Mouse (Mus musculus): Measurements from ENCODE around the gene Urad. TPM values are rescaled to one million over a fixed set of nuclear protein-coding genes. Genes with fewer than 3 reads are reported as not detected.
A peak's percentile ranks its signal among the peaks of the same experiment; 100 is the strongest.

Gene Urad
- polyA plus RNA-seq, 1 experiment from 2014 or later: not detected

DNA sequence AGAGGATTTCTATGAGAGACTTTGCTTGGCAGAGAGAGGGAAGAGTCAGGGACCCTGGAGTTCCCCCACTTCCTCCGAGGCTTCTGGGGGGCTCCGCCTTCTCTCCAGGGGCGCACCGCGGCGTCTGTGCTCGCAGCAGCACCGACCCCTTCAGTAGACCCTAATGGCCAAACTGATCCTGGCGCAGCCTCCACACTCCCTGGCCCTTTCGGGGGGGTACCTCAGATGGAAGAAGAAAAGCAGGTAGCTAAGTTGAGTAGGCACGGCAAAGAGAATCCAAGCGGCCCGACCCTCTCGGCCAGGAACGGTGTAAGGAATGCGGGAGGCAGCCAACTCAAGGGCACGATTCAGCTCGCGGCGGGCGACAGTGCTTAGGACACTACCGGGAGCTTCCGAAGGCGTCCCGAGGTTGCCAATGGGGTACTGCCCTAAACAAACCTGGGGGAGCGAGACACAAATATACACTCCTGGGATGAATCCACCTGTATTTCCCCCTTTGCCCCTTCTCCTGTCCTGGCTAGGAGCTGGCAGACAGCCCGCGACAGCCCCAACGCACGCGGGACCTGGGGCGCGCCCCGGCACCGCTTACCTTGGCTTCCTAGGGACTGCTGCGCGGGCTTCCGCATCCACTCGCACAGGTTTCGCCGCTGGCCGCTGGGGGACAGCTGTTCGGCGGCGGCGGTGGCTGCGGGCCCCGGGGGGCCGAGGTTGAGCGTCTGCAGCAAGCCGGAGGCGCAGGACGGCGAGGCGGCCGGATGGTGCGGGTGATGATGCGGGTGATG lies 16.2 kb downstream of the Urad start:
- no peak for ATAC-seq (ENCODE audit: low read depth)
- H3K4me2 ChIP-seq (ENCODE audit: low read depth, low read length): no peak overlapping the region
- H3K4me1 ChIP-seq (ENCODE audit: control insufficient read depth, insufficient read depth, low read length): peaks cover 4% of the 10 kb centered on the region; the same call in 1 of the 2 replicates
- H3K9ac ChIP-seq (replicated peaks; ENCODE audit: low read depth, low read length): no peak overlapping the region
- no peaks in the 10 kb centered on the region for H3K9me3 ChIP-seq (ENCODE audit: control insufficient read depth, low read length)
- no peaks in the 10 kb centered on the region for H3K36me3 ChIP-seq (ENCODE audit: control insufficient read depth, insufficient read depth, low read length)
- under 1% methylated on average over 45 of the region's 58 CpGs for WGBS
- peaks cover 94% of the 10 kb centered on the region for H3K27me3 ChIP-seq (ENCODE audit: control insufficient read depth, insufficient read depth, low read length)
- no peak overlapping the region for H3K27ac ChIP-seq (ENCODE audit: low read depth, low read length)
- 0 out of 2 replicates have a peak overlapping the region, but pooled peaks have one; percentile 1 for H3K4me3 ChIP-seq (ENCODE audit: low read depth, low read length)

DNA sequence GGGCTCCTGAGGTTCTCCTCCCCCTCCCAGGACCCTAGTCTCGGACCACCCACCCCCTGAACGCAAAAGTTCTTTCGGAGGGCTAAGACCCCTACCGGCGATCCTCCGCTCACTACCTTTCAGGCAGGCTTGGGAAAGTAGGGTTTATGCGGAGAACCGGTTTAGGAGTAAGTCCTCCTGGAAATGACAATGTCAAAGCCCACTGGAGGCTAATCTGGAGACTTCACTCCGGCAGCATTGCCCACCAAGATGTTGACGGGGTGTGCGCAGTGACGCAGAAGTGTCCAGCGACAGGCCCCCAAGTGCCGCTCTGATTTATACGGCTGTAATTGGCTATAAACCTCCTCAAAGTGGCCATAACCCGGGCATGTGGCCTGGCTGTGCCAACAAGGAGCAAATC lies 17.1 kb downstream of the Urad start:
- Histone ChIP-seq H3K4me2 (ENCODE audit: low read depth, low read length) (no peak overlapping the region), H3K9me3 (ENCODE audit: control insufficient read depth, low read length) (no peaks in the 10 kb centered on the region), H3K4me1 (ENCODE audit: control insufficient read depth, insufficient read depth, low read length) (peaks cover 4% of the 10 kb centered on the region; the same call in 1 of the 2 replicates), H3K9ac (replicated peaks; ENCODE audit: low read depth, low read length) (no peak overlapping the region), H3K36me3 (ENCODE audit: control insufficient read depth, insufficient read depth, low read length) (no peaks in the 10 kb centered on the region), H3K27ac (ENCODE audit: low read depth, low read length) (no peak overlapping the region), H3K4me3 (ENCODE audit: low read depth, low read length) (no peak overlapping the region), H3K27me3 (ENCODE audit: control insufficient read depth, insufficient read depth, low read length) (peaks cover 90% of the 10 kb centered on the region)
- under 1% methylated on average over 16 of the region's 16 CpGs for WGBS
- no peak for ATAC-seq (ENCODE audit: low read depth)

DNA sequence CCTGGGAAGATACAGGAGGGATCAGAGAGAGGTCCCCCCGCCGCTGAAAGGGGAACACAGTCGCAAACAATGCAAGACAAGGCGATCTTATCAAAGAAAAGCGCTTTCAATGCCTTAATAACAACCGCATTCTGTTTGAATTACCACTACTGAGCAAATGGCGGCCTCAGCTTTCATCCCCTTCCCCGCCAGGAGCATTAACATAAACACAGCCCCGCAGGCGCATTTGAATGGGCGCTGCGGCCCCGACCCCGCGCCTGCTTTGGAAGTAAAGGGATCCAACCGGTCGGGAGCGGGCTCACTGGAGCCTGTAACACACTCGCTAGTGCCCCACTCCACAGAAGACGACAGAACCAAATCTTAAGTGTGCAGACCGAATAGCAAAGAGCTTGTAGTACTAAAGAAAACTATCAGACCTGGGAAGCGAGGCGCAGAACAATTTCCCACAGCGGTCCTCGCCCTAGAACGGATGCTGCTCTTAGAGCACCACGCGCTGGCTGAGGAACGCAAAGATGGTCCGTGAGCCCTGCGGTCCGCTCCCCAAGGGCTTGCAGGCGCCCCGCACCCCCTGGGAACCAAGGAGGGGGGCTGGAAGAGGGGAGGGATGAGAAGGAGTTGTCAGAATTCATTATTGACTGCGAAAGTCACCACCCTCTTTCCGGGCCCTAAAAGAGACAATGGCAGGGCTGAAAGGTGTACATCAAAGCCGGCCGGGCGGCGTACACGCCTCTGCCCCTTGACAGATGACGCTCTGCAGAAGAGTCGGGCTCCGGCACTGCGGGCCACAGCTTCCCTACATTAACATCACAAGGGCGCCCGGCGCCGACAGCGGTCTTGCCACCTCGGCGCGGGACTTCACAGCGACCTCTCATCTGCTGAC lies 17.7 kb downstream of the Urad start:
- Histone ChIP-seq H3K9me3 (ENCODE audit: control insufficient read depth, low read length) (no peaks in the 10 kb centered on the region), H3K9ac (replicated peaks; ENCODE audit: low read depth, low read length) (no peak overlapping the region), H3K4me3 (ENCODE audit: low read depth, low read length) (no peak overlapping the region), H3K4me2 (ENCODE audit: low read depth, low read length) (no peak overlapping the region), H3K27me3 (ENCODE audit: control insufficient read depth, insufficient read depth, low read length) (peaks cover 90% of the 10 kb centered on the region), H3K4me1 (ENCODE audit: control insufficient read depth, insufficient read depth, low read length) (peaks cover 4% of the 10 kb centered on the region; the same call in 1 of the 2 replicates), H3K36me3 (ENCODE audit: control insufficient read depth, insufficient read depth, low read length) (no peaks in the 10 kb centered on the region), H3K27ac (ENCODE audit: low read depth, low read length) (no peak overlapping the region)
- no peak for ATAC-seq (ENCODE audit: low read depth)
- under 1% methylated on average over 54 of the region's 54 CpGs for WGBS

DNA sequence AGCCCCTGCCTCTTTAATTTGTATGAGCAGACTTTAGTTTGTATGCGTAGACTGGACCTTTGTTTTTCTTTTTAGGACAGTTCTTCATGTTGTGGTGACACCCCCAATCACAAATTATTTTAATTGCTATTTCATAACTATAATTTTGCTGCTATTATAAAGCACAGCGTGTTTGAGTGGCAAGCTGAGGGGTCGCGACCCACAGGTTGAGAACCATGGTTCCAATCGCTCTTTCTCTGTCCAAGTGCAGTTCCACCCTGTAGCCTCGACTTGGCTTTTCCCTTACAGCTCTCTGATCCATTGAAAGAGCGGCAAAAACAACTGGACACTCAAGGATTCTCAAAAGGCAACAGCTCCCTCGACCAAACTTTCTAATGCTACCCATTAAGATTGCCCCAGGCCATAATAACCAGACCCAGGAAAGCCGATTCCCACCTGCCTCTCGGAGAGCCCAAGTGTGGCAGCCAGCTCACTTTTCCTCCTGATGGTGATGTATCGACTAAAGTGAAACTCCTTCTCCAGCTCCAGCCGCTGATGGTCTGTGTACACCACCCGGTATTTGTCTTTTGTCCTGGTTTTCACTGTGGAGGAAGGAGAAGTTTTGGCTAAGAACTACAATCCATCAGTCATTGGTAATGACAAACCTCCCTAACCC lies 19.4 kb downstream of the Urad start:
- Histone ChIP-seq H3K27me3 (ENCODE audit: control insufficient read depth, insufficient read depth, low read length) (peaks cover 87% of the 10 kb centered on the region), H3K9ac (replicated peaks; ENCODE audit: low read depth, low read length) (no peak overlapping the region), H3K4me2 (ENCODE audit: low read depth, low read length) (no peak overlapping the region), H3K4me1 (ENCODE audit: control insufficient read depth, insufficient read depth, low read length) (peaks cover 4% of the 10 kb centered on the region; the same call in 1 of the 2 replicates), H3K9me3 (ENCODE audit: control insufficient read depth, low read length) (no peaks in the 10 kb centered on the region), H3K4me3 (ENCODE audit: low read depth, low read length) (no peak overlapping the region), H3K27ac (ENCODE audit: low read depth, low read length) (no peak overlapping the region), H3K36me3 (ENCODE audit: control insufficient read depth, insufficient read depth, low read length) (no peaks in the 10 kb centered on the region)
- no peak for ATAC-seq (ENCODE audit: low read depth)
- 5% methylated on average over 13 of the region's 13 CpGs for WGBS

DNA sequence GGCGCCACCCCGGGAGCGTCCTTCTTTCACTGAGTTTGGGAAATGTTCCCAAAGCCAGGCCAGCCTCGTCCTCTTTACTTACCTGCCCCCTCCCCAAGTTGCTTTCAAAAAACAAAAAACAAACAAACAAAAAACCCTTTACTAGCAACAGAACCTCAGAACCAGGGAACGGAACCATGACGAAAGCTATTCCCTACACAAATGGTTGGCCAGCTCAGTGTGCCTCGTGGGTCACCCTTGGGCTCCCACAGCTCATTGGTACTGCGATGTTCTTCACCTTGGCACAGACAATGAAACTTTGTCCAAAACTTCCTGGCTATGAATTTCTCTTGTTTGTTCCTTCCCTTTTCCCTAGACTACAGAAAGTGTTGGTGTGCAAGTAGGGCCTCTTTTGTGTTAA lies 20.1 kb downstream of the Urad start:
- 15% methylated on average over 8 of the region's 8 CpGs for WGBS
- no peak for ATAC-seq (ENCODE audit: low read depth)
- H3K4me2 ChIP-seq (ENCODE audit: low read depth, low read length): no peak overlapping the region
- H3K9me3 ChIP-seq (ENCODE audit: control insufficient read depth, low read length): no peaks in the 10 kb centered on the region
- peaks cover 88% of the 10 kb centered on the region for H3K27me3 ChIP-seq (ENCODE audit: control insufficient read depth, insufficient read depth, low read length)
- H3K36me3 ChIP-seq (ENCODE audit: control insufficient read depth, insufficient read depth, low read length): no peaks in the 10 kb centered on the region
- H3K27ac ChIP-seq (ENCODE audit: low read depth, low read length): no peak overlapping the region
- no peak overlapping the region for H3K9ac ChIP-seq (replicated peaks; ENCODE audit: low read depth, low read length)
- no peak overlapping the region for H3K4me3 ChIP-seq (ENCODE audit: low read depth, low read length)
- H3K4me1 ChIP-seq (ENCODE audit: control insufficient read depth, insufficient read depth, low read length): peaks cover 4% of the 10 kb centered on the region; the same call in 1 of the 2 replicates

DNA sequence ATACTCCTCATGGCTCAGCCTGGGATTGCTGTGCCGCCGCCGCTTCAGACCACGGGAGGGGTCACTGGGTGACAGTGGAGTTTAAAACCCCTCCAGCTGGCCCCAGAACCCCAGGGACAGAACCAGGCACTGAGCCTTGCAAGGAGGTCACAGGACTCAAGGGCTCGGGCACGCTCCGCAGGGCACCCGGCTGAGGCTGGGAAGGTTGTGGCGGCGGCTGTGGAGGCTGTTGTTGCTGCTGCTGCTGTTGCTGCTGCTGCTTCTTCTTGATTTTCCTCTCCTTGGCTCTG lies 20.5 kb downstream of the Urad start:
- Histone ChIP-seq H3K27ac (ENCODE audit: low read depth, low read length) (no peak overlapping the region), H3K4me3 (ENCODE audit: low read depth, low read length) (no peak overlapping the region), H3K4me2 (ENCODE audit: low read depth, low read length) (no peak overlapping the region), H3K36me3 (ENCODE audit: control insufficient read depth, insufficient read depth, low read length) (no peaks in the 10 kb centered on the region), H3K9ac (replicated peaks; ENCODE audit: low read depth, low read length) (no peak overlapping the region), H3K4me1 (ENCODE audit: control insufficient read depth, insufficient read depth, low read length) (peaks cover 4% of the 10 kb centered on the region; the same call in 1 of the 2 replicates), H3K27me3 (ENCODE audit: control insufficient read depth, insufficient read depth, low read length) (peaks cover 85% of the 10 kb centered on the region), H3K9me3 (ENCODE audit: control insufficient read depth, low read length) (no peaks in the 10 kb centered on the region)
- 4% methylated on average over 10 of the region's 10 CpGs for WGBS
- ATAC-seq (ENCODE audit: low read depth): no peak

DNA sequence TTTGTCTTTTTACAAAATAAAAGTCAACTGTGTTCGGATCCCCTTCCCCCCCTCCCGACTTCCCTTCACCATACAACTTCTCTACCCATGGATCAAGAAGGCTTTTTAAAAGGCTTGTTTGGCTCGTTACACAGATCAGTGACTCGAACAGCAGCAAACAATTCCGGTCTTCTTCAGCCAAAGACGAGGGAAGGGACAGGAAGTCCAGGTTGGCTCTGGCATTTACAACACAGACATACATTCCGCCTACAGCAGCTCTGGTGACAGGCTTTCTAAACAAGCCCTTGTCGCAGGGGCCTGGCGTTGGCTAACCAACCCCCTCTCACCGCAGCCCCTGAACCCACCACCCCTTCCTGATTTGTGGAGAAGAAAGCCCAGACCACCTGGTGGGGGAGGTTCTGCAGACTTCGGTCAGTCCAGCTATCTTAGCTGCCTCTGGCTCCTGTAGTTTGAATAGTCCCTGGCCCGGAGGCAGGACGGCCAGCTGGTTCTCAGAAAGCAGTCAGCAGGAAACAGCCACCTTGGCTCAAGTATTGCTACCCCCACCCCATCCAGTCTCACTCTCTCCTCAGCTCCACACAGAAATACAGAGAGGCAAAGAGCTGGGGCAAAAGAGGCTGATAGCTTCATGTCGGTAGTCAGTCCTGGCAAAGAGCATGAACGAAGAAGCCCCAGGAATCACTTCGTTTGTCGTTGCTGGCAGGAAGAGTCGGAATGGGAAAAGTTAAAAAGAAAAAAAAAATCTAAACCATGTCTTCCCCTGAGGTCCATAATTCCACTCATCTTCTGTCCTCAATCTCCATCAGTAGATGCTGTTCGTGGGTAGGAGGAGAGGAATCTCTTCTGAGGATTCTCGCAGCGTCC lies 21.1 kb downstream of the Urad start:
- Histone ChIP-seq H3K27me3 (ENCODE audit: control insufficient read depth, insufficient read depth, low read length) (peaks cover 79% of the 10 kb centered on the region), H3K4me1 (ENCODE audit: control insufficient read depth, insufficient read depth, low read length) (no peaks in the 10 kb centered on the region; the same call in 1 of the 2 replicates), H3K27ac (ENCODE audit: low read depth, low read length) (no peak overlapping the region), H3K9me3 (ENCODE audit: control insufficient read depth, low read length) (no peaks in the 10 kb centered on the region), H3K9ac (replicated peaks; ENCODE audit: low read depth, low read length) (no peak overlapping the region), H3K4me2 (ENCODE audit: low read depth, low read length) (no peak overlapping the region), H3K4me3 (ENCODE audit: low read depth, low read length) (no peak overlapping the region), H3K36me3 (ENCODE audit: control insufficient read depth, insufficient read depth, low read length) (no peaks in the 10 kb centered on the region)
- ATAC-seq (ENCODE audit: low read depth): no peak
- 7% methylated on average over 21 of the region's 21 CpGs for WGBS

DNA sequence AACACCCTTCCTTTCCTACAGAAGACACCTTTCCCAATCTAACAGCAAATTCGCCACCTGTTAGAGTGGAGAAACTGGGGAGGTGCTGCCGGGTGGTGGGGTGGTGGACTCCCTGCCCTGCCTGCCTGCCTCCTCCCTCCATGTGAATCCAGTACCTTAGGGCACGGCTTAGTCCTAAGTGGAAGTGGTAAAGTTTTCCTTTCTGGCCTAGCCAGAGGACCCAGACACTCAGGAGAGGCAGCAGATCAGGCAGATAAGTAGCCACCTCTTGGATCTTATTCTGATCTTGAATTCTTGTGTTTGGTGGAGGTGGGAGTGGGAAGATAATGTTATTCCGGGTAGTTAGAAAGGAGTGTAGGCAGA lies 22.3 kb downstream of the Urad start:
- Histone ChIP-seq H3K4me3 (ENCODE audit: low read depth, low read length) (no peak overlapping the region), H3K9ac (replicated peaks; ENCODE audit: low read depth, low read length) (no peak overlapping the region), H3K27ac (ENCODE audit: low read depth, low read length) (no peak overlapping the region), H3K36me3 (ENCODE audit: control insufficient read depth, insufficient read depth, low read length) (no peaks in the 10 kb centered on the region), H3K9me3 (ENCODE audit: control insufficient read depth, low read length) (no peaks in the 10 kb centered on the region), H3K4me2 (ENCODE audit: low read depth, low read length) (no peak overlapping the region), H3K27me3 (ENCODE audit: control insufficient read depth, insufficient read depth, low read length) (peaks cover 75% of the 10 kb centered on the region), H3K4me1 (ENCODE audit: control insufficient read depth, insufficient read depth, low read length) (no peaks in the 10 kb centered on the region)
- 9% methylated on average over 4 of the region's 4 CpGs for WGBS
- no peak for ATAC-seq (ENCODE audit: low read depth)

All from neural tube, embryonic 14.5 days (tissue).